Mouse (Mus musculus) spleen, postnatal 4 days (tissue): ENCODE results near the gene Olfr166.
"Not testable (repeated sequence)": the region's sequence is repeated elsewhere in the genome, so short reads cannot be mapped to it uniquely, and the experiment has no call there.

Experiments
- DNase-seq, 2 experiments: peaks; one replicate each; pipeline ENCODE4 v3.0.0; 2022; ENCODE audit warnings: low spot score in 2 of 2

The Olfr166 gene

DNA sequence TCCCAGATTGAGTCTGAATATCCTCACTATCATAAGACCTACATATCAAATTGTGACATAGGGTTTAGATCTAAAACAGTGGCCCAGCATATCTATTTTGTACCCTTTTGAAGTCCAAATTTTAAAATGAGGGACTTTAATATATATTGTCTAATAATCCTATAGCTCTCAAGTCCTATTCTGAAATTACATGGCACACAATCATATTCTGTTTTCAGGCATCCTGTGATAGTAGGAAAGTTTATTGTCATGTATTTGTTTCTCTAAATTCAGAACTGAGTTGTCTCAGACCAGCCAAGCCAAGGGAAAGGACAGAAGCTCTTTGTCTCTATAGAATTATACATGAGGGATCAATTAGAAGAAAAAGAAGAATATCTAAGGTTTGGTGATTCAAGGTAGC is at the start of gene Olfr166:
Olfr166 (plus strand) TSS at position 301 of the 400 bp plus-strand sequence.
- no peak for DNase-seq

DNA sequence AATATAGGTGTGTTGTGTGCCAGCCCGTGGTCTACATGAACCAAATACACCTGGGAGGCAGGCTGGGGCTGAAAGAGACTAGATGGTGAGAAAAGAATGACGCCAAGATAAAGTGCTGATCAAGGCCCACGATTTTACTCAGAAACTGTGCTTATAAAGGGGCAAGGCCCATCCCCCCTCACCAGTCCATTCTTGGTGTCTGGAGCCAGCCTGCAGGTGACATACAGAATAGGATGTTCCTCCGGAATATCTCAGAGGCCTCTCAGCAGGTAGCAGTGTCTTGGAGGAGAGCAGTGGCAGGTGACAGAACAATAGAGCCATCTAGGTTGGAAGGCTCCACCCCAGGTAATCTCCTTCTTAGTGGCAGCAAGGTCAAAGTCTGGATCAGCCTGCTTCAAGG is 24.8 kb upstream of the Olfr166 start:
- DNase-seq: not testable (repeated sequence)

DNA sequence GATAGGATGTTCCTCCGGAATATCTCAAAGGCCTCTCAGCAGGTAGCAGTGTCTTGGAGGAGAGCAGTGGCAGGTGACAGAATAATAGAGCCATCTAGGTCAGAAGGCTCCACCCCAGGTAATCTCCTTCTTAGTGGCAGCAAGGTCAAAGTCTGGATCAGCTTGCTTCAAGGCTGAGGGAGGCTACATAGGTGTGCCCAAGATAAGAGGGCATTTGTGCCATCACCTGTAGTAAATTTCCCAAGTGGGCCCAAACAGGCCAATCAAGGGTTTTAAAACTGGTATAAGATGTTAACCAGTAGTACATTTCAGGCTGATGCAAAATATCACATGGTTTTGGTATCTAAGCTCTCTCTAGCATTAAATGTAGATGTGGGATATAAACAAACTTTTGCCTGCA is 19.1 kb upstream of the Olfr166 start:
- no peak for DNase-seq

DNA sequence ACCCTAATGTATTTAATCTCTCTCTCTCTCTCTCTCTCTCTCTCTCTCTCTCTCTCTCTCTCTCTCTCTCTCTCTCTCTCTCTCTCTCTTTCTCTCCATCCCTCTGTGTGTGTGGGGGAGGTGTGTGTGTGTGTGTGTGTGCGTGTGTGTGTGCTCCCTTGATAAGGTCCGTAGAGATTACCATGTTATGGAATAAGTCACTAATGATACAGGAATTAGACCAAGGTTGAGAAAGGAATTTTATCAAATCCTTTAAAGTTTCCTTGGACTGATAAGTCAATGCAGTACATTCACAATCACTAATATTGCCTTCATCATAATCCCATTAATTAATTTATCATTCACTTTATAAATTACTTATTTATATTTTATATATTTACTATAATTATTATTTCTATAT is 38.7 kb downstream of the Olfr166 start, which contains the start of gene Olfr167:
Olfr167 (minus strand) TSS at position 101 of the 400 bp plus-strand sequence.
- no peak for DNase-seq

DNA sequence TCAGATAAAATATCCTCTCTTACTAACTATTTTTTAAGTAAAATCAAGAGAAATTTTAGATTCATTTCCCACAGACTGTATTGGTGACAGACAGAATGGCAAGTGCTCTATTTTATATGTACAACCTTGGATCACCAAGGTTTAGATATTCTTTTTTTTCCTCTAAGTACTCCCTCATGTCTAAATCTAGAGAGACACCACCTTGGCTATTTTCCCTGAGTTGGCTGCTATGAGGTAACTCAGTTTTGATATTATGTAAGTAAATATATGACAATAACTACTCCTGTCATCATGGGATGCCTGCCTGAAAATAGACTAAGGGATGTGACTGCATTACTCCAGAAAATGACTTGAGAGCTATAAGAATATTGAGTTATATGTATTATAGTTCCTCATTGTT is 52.0 kb downstream of the Olfr166 start, which contains the start of gene Olfr168:
Olfr168 (minus strand) TSS at position 101 of the 400 bp plus-strand sequence.
- no peak for DNase-seq
